Mouse (Mus musculus) embryo, embryonic 10.5 days (tissue): Measurements from ENCODE around the gene Klk1b5.
"Not testable (repeated sequence)": the region's sequence is repeated elsewhere in the genome, so short reads cannot be mapped to it uniquely, and the experiment has no call there.

Experiments used
- DNase-seq: peaks from one replicate; pipeline ENCODE4 v3.0.0-alpha.2; 2015; ENCODE audit warnings: low spot score

Klk1b5 gene

GRCm38 (mm10) chr7:44215645-44216044 is at the start of gene Klk1b5:
Gene Klk1b5 (plus strand): TSS chr7:44215945.
- DNase-seq: no peak

- DNase-seq: no peak
Observed at GRCm38 (mm10) chr7:44179299-44180045, 36.3 kb upstream of the Klk1b5 start.

GRCm38 (mm10) chr7:44186516-44186915 is 29.2 kb upstream of the Klk1b5 start:
- not testable (repeated sequence) for DNase-seq

- DNase-seq: not testable (repeated sequence)
Observed at GRCm38 (mm10) chr7:44187936-44188335, 27.8 kb upstream of the Klk1b5 start, which contains the start of gene Klk1b24. Gene Klk1b24 (plus strand): TSS chr7:44188236.

GRCm38 (mm10) chr7:44193466-44193865 is 22.3 kb upstream of the Klk1b5 start:
- not testable (repeated sequence) for DNase-seq

- no peak for DNase-seq
Observed at GRCm38 (mm10) chr7:44197891-44198290, 17.9 kb upstream of the Klk1b5 start, which contains the start of gene Klk1b3. Gene Klk1b3 (plus strand): TSS chr7:44198191.

- not testable (repeated sequence) for DNase-seq
Observed at GRCm38 (mm10) chr7:44207135-44207534, 8.6 kb upstream of the Klk1b5 start, which contains the start of gene Klk1b4. Gene Klk1b4 (plus strand): TSS chr7:44207435.

- no peak for DNase-seq
Observed at GRCm38 (mm10) chr7:44208307-44208706, 7.4 kb upstream of the Klk1b5 start.

GRCm38 (mm10) chr7:44221601-44222000 is 5.9 kb downstream of the Klk1b5 start:
- DNase-seq: not testable (repeated sequence)

- not testable (repeated sequence) for DNase-seq
Observed at GRCm38 (mm10) chr7:44222335-44222734, 6.6 kb downstream of the Klk1b5 start.

GRCm38 (mm10) chr7:44225076-44225475 is 9.3 kb downstream of the Klk1b5 start, which contains the start of gene Klk1:
Gene Klk1 (plus strand): TSS chr7:44225360.
- DNase-seq: no peak

GRCm38 (mm10) chr7:44235909-44236308 is 20.2 kb downstream of the Klk1b5 start, which contains the start of gene Gm36864:
Gene Gm36864 (plus strand): TSS chr7:44236177.
- no peak for DNase-seq

- no peak for DNase-seq
Observed at GRCm38 (mm10) chr7:44239913-44240312, 24.2 kb downstream of the Klk1b5 start.

GRCm38 (mm10) chr7:44240712-44241111 is 25.0 kb downstream of the Klk1b5 start:
- DNase-seq: no peak

- no peak for DNase-seq
Observed at GRCm38 (mm10) chr7:44241163-44241562, 25.4 kb downstream of the Klk1b5 start.

- no peak for DNase-seq
Observed at GRCm38 (mm10) chr7:44244080-44244479, 28.3 kb downstream of the Klk1b5 start.

- peak; percentile 95 for DNase-seq
Observed at GRCm38 (mm10) chr7:44246055-44246983, 30.6 kb downstream of the Klk1b5 start, which contains the start of the genes 1700028J19Rik and 2410002F23Rik. Gene 1700028J19Rik (minus strand): TSS chr7:44246695. Gene 2410002F23Rik (plus strand): TSS chr7:44246722.

- DNase-seq: peak; percentile 69
Observed at GRCm38 (mm10) chr7:44246984-44247470, 31.3 kb downstream of the Klk1b5 start.

- no peak for DNase-seq
Observed at GRCm38 (mm10) chr7:44247971-44248370, 32.2 kb downstream of the Klk1b5 start.

GRCm38 (mm10) chr7:44249248-44249647 is 33.5 kb downstream of the Klk1b5 start:
- DNase-seq: no peak

- not testable (repeated sequence) for DNase-seq
Observed at GRCm38 (mm10) chr7:44250732-44251275, 35.1 kb downstream of the Klk1b5 start.
